Mouse (Mus musculus) left cerebral cortex, postnatal 10 days (tissue): Measurements from ENCODE around the gene Tdo2. TPM values are rescaled to one million over a fixed set of nuclear protein-coding genes. Genes with fewer than 3 reads are reported as not detected.

Experiments
- DNase-seq, 2 experiments: peaks; one replicate each; pipeline ENCODE4 v3.0.0; 2021 to 2022; ENCODE audit warnings: low spot score in 2 of 2, mixed read lengths in 1 of 2; ENCODE audit errors: extremely low spot score in 1 of 2
- intact Hi-C: fragments of 180-260 bp; cut with DNase I; formaldehyde crosslinking; loops from one replicate; pipeline ENCODE4 v1.15.1; 2025
- total RNA-seq, 2 experiments: library from RNA; stranded (reverse); gene quantifications; 2 replicates each; pipeline ENCODE4 v1.2.3; 2021

Gene Tdo2
- total RNA-seq, 2 experiments from 2014 or later = 2.0 to 2.3 TPM

DNA sequence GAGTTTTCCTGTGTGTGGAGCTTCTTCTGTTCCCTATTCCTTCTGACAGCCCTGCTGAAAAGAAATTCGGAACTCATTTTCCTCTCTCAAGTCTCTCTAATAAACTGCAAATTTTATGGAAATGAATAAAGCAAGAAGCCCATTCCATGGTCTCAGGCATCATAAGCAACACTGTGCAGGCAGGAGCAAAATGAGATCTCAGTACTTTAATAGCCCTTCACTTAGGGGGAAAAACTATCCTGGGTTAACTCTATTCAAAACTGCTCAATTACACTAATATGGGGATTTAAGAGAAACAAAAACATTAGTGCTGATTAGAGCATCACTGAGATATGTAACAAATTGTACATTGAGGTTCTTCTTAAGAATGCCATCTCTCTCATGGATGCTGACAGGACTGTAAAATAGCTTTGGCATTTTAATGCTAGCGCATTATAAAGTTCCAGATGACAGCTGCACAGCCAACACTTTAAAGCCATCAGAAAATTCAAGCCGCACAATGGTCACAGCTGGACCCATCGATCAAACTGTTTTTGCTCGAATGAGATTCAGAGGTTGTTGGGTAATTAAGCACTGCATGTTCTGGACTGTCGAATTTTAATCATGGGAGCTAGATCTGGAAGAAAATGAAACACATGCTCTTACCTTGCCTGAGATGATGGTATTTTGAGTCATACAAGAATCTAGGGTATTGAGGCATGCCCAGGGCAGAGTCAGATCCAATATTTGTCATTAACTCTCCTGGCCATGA lies 65.5 kb downstream of the Tdo2 start:
- intact Hi-C loops = loop anchor here (10.0 kb wide), 1 partner anchor 106 kb away; no protein-coding TSS in a partner anchor
- DNase-seq = no peak

Other genes with a start within 250 kb of the Tdo2 start
- gene Ctso, start 43.6 kb downstream of the Tdo2 start, total RNA-seq = 10 to 100 TPM; 10.6 to 10.7 TPM
- gene Asic5, start 6.1 kb upstream of the Tdo2 start, total RNA-seq = not detected
- gene Gucy1b1, start 98.5 kb upstream of the Tdo2 start, total RNA-seq = 100 to 1,000 TPM; 190 to 207 TPM
- gene Gucy1a1, start 169.6 kb upstream of the Tdo2 start, total RNA-seq = 100 to 1,000 TPM in 1 of 2 experiments, 10 to 100 TPM in 1; 96.3 to 108 TPM